Mouse (Mus musculus): ENCODE data around the gene Chrne.

DNA sequence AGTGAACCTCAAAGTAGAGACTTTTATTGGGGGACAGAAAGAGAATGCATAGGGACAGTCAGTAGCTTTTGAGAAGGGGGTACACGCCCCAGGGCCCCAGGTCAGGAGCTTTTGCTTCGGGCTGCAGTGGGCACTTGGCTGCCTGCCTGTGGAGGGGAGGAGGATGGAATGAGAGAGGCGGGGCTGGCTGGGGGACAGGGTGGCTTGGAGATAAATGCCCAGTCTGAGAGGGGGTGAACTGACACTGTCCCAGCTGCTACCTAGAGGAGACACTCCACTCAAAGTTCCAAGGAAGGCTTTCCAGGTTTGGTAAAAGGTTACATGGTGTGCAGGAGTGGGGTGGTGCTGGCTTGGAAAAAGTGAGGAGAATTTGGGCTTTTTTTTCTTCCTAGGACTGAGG, 37.9 kb upstream of the Chrne start, which contains the start of gene Eno3:
- TF ChIP-seq CTCF (IDR thresholded peaks at IDR 0.05) (no peak), POLR2A (IDR thresholded peaks at IDR 0.05; ENCODE audit: insufficient read depth, low read depth, low read length) (peak; percentile 65)
